Mouse (Mus musculus): ENCODE measurements around the gene Rpl26. TPM values are rescaled to one million over a fixed set of nuclear protein-coding genes. Genes with fewer than 3 reads are reported as not detected.

The Rpl26 gene
- polyA plus RNA-seq, 1 experiment from 2014 or later = 640 TPM

DNA sequence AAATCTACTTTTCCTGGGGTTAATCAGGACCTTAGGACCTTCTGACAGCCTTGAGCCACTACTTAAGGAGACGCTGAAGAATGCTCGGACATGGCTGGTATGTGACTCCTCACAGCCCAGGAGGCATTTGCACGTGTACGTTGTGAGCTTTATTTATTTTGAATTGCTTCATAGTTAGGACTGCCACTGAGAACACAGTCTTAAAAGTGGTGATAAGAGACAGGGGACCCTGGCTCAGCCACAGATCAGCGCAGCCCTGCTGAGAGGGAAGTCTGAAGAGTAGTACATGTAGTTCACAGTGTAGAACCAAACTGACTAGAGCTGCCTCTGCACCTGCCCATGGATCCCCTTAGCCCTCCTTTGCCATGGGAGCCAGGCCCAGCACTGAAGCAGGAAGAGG, 9.6 kb upstream of the Rpl26 start:
- Histone ChIP-seq H3K36me3 (no peaks in the 10 kb centered on the region), H3K4me2 (no peak overlapping the region), H3K27ac (replicated peaks) (no peak overlapping the region), H3K9ac (no peak overlapping the region), H3K4me1 (peaks cover 11% of the 10 kb centered on the region; the same call in 1 of the 2 replicates), H3K4me3 (no peak overlapping the region), H3K9me3 (no peaks in the 10 kb centered on the region), H3K27me3 (replicated peaks) (0 out of 2 replicates have a peak, but pooled peaks cover 11% of the 10 kb centered on the region)
- no peak for ATAC-seq (ENCODE audit: extremely low read depth, insufficient number of reproducible peaks, low FRiP score, low TSS enrichment)
- 63% methylated on average over 5 of the region's 5 CpGs for WGBS

DNA sequence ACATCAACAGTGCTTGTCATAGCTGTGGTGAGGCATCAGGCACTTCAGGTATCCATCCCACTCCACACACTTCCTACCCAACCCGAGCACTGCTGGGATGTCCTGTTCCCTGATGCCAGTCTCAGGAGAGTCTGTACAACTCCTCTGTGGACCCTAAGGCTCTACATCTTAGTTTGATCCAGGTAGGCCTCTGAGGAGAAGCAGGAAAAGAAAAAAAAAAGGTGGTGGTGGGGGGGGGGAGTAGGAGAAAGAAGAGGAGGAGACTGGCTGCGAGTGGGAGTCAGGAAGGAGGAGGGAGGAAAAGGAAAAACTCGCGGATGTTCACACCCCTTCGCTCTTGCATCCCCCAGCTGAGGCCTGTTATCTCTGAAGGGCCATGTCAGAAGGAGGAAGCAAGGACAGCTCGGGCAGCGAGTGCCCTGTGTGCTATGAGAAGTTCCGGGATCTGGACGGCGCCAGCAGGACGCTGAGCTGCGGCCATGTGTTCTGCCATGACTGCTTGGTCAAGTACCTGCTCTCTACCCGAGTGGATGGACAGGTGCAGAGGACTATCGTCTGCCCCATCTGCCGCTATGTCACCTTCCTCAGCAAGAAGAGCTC, 9.1 kb upstream of the Rpl26 start:
- Histone ChIP-seq H3K27me3 (replicated peaks) (0 out of 2 replicates have a peak, but pooled peaks cover 11% of the 10 kb centered on the region), H3K36me3 (no peaks in the 10 kb centered on the region), H3K4me3 (no peak overlapping the region), H3K9ac (peak overlapping the region; percentile 42), H3K9me3 (no peaks in the 10 kb centered on the region), H3K4me1 (peaks cover 11% of the 10 kb centered on the region; the same call in 1 of the 2 replicates), H3K4me2 (peak overlapping the region; percentile 6), H3K27ac (replicated peaks) (peak overlapping the region; percentile 41; the same call in 1 of the 2 replicates)
- ATAC-seq (ENCODE audit: extremely low read depth, insufficient number of reproducible peaks, low FRiP score, low TSS enrichment) = no peak
- WGBS = 39% methylated on average over 15 of the region's 15 CpGs

DNA sequence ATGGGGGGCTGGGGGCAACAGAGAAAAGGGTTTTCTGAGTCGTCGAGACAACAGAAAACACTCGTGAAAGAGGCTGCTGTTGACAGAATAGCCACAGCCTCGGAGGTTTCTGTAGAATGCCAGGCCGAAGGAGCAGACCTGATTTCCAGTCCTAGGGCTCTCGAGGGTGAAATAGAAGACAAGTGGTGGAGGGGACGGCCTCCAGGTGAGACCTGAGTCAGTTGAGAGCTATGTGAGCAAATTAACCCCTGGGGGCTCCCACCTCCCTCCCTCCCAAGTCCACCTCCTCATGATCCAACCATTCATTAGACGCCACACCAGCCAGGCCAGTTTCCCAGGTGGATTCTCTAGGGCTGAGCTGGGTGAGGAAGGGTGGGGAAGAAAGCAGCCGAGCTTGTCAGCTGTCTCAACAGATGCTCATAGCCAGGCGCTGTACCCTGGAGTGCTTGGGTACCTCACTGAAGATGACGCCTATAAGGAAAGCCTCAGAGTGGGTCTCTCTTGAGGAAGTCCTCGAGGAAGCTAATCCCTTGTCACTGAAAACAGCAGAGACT, 7.4 kb upstream of the Rpl26 start:
- WGBS = 59% methylated on average over 12 of the region's 12 CpGs
- H3K4me3 ChIP-seq = no peak overlapping the region
- no peak for ATAC-seq (ENCODE audit: extremely low read depth, insufficient number of reproducible peaks, low FRiP score, low TSS enrichment)

DNA sequence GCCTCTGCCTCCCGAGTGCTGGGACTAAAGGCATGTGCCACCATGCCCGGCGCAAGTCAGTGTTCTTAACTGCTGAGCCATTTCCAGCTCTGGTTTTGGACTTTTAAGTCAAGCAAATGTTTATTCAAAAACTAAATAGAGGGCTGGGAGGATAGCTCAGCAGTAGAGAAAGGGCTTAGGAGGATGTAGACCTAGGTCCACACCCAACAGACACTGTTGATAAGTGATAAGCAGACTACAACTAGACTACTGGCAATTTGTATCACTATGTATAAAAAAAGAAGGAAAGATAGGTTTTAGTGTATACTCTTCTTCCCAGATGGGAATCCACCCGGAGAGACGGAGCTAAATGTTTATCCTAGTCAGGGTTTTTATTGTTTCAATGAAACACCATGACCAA, 5.1 kb upstream of the Rpl26 start:
- no peak for ATAC-seq (ENCODE audit: extremely low read depth, insufficient number of reproducible peaks, low FRiP score, low TSS enrichment)
- no peak overlapping the region for H3K27ac ChIP-seq (replicated peaks)
- H3K9me3 ChIP-seq = no peaks in the 10 kb centered on the region
- no peak overlapping the region for H3K9ac ChIP-seq
- no peak overlapping the region for H3K4me3 ChIP-seq
- H3K27me3 ChIP-seq (replicated peaks) = peaks cover 18% of the 10 kb centered on the region
- no peak overlapping the region for H3K4me2 ChIP-seq
- peaks cover 10% of the 10 kb centered on the region for H3K4me1 ChIP-seq
- WGBS = 85% methylated on average over 5 of the region's 5 CpGs
- no peaks in the 10 kb centered on the region for H3K36me3 ChIP-seq

More for the DNA sequence above, 7.4 kb upstream of the Rpl26 start:
- H3K27ac ChIP-seq (replicated peaks) = no peak overlapping the region
- H3K9ac ChIP-seq = no peak overlapping the region
- no peaks in the 10 kb centered on the region for H3K9me3 ChIP-seq
- H3K27me3 ChIP-seq (replicated peaks) = 0 out of 2 replicates have a peak, but pooled peaks cover 8% of the 10 kb centered on the region
- no peaks in the 10 kb centered on the region for H3K36me3 ChIP-seq
- H3K4me1 ChIP-seq = peaks cover 11% of the 10 kb centered on the region; the same call in 1 of the 2 replicates
- H3K4me2 ChIP-seq = no peak overlapping the region

DNA sequence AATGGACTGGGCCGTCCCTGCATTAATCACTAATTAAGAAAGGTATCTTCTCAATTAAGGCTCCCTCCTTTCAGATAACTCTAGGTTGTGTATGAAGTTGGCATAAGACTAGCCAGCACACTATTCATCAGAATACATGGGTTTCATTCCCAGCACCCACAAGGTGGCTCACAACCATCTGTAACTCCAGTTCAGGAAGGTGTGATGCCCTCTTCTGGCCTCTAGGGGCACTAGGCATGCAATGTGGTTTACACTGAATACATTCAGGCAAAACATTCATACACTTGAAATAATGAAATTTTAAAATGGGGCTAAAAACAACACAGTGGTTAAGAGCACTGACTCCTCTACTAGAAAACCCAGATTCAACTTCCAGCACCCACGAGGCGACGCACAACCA, 4.3 kb upstream of the Rpl26 start:
- Histone ChIP-seq H3K27ac (replicated peaks) (no peak overlapping the region), H3K9ac (no peak overlapping the region), H3K4me1 (peaks cover 10% of the 10 kb centered on the region), H3K36me3 (no peaks in the 10 kb centered on the region), H3K4me3 (no peak overlapping the region), H3K9me3 (no peaks in the 10 kb centered on the region), H3K4me2 (no peak overlapping the region), H3K27me3 (replicated peaks) (peaks cover 18% of the 10 kb centered on the region)
- no peak for ATAC-seq (ENCODE audit: extremely low read depth, insufficient number of reproducible peaks, low FRiP score, low TSS enrichment)
- 44% methylated on average over 4 of the region's 4 CpGs for WGBS

DNA sequence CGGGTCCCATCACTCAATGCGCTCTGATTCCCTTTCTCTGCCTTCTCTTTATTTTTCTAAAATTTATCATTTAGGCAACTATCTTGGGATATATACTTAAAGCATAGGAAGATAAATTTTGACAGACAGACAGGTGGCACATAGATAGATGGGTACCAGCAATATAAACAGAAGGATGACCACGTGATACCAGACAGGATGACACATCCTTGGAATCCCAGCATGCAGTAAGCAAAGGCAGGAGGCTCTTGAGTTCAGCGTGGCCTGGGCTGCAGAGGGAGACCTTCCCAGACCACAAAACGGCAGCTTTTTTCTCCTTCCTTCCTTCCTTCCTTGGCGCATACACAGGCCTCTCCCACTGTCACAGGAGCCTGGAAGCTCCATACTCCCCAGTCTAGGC, 3.5 kb upstream of the Rpl26 start:
- no peak for ATAC-seq (ENCODE audit: extremely low read depth, insufficient number of reproducible peaks, low FRiP score, low TSS enrichment)
- peaks cover 11% of the 10 kb centered on the region for H3K4me1 ChIP-seq
- peaks cover 17% of the 10 kb centered on the region for H3K27me3 ChIP-seq (replicated peaks)
- H3K27ac ChIP-seq (replicated peaks) = no peak overlapping the region
- no peak overlapping the region for H3K4me2 ChIP-seq
- no peak overlapping the region for H3K4me3 ChIP-seq
- WGBS = 70% methylated on average over 6 of the region's 6 CpGs
- H3K9ac ChIP-seq = no peak overlapping the region
- H3K36me3 ChIP-seq = peaks cover 4% of the 10 kb centered on the region
- no peaks in the 10 kb centered on the region for H3K9me3 ChIP-seq

DNA sequence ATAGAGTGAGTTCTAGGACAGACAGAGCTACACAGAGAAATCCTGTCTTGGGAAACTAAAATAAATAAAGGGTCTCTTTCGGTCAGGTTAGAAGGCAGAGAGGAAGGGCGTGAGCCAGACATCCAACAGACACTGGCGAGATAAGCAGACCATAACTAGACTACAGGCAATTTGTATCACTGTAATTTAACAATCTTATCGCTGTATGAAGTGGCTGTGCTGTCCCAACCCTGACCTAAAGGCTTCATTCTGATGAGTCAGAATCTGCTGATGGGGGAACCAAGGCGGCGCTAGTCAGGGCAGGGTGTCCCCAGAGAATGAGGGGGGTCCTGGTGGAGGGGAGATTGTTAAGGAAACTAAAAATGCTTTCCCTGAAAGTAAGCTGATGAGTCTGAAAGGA, 2.6 kb upstream of the Rpl26 start:
- Histone ChIP-seq H3K4me2 (no peak overlapping the region), H3K4me1 (peaks cover 13% of the 10 kb centered on the region), H3K4me3 (no peak overlapping the region), H3K27ac (replicated peaks) (no peak overlapping the region), H3K9ac (no peak overlapping the region), H3K27me3 (replicated peaks) (peaks cover 10% of the 10 kb centered on the region), H3K9me3 (no peaks in the 10 kb centered on the region), H3K36me3 (peaks cover 14% of the 10 kb centered on the region)
- no peak for ATAC-seq (ENCODE audit: extremely low read depth, insufficient number of reproducible peaks, low FRiP score, low TSS enrichment)
- 67% methylated on average over 6 of the region's 6 CpGs for WGBS

DNA sequence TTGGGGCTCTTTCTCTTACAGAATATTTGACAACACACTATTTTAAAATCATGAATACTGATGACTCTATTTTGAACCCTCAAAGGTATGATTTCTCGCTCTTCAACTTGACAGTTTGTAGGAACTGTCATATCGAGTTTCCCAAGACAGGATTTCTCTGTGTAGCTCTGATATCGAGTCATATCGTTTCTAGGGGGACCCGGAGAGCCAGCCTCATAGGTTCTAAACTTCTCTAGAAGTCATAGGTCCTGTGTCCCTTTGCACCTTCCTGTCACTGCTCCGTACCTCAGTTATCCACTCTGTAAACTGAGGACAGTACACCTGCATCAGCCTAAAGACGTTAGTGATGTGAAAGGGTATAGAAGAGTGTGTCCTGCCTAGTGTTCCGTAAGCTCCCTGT, 1.6 kb upstream of the Rpl26 start:
- no peak overlapping the region for H3K9ac ChIP-seq
- no peaks in the 10 kb centered on the region for H3K9me3 ChIP-seq
- no peak for ATAC-seq (ENCODE audit: extremely low read depth, insufficient number of reproducible peaks, low FRiP score, low TSS enrichment)
- WGBS = 82% methylated on average over 8 of the region's 8 CpGs
- no peak overlapping the region for H3K4me3 ChIP-seq
- H3K4me2 ChIP-seq = no peak overlapping the region
- peaks cover 24% of the 10 kb centered on the region for H3K36me3 ChIP-seq
- no peak overlapping the region for H3K27ac ChIP-seq (replicated peaks)
- H3K4me1 ChIP-seq = peaks cover 13% of the 10 kb centered on the region
- peaks cover 10% of the 10 kb centered on the region for H3K27me3 ChIP-seq (replicated peaks)

DNA sequence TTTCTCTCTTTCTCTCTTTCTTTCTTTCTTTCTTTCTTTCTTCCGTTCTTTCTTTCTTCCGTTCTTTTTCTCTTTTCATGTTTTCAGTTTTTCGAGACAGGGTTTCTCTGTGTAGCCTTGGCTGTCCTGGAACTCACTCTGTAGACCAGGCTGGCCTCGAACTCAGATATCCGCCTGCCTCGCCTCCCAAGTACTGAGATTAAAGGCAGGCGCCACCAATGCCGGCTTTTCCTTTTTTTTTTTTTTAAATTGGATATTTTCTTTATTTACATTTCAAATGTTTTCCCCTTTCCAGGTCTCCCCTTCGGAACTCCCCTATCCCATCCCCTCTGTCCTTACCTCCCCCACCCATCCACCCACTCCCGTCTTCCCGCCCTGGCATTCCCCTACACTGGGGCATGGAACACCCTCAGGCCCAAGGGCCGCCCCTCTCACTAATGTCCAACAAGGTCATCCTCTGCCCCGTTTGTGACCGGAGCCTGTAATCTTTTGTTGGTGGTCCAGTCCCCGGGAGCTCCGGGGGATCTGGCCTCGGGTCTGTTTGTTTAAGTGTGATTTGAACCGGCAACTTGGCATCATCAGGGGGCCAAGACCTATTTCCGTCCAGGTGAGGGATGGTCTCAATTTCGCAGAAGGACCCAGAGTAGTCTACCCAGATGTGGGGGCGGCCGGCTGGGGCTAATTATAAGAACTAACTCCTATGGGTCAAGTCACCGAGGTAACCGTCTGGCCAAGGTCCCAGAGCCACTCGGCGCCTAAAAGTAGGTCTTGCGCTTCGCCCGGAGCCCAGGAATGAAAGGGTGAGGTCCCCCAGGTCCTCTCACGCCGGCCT, 648 bp upstream of the Rpl26 start:
- ATAC-seq (ENCODE audit: extremely low read depth, insufficient number of reproducible peaks, low FRiP score, low TSS enrichment) = no peak
- Histone ChIP-seq H3K4me1 (peaks cover 13% of the 10 kb centered on the region), H3K36me3 (peaks cover 33% of the 10 kb centered on the region), H3K27ac (replicated peaks) (no peak overlapping the region), H3K4me3 (peak overlapping the region; percentile 78), H3K27me3 (replicated peaks) (peaks cover 10% of the 10 kb centered on the region), H3K9me3 (no peaks in the 10 kb centered on the region), H3K9ac (peak overlapping the region; percentile 78), H3K4me2 (peak overlapping the region; percentile 82)
- WGBS = 24% methylated on average over 31 of the region's 31 CpGs

DNA sequence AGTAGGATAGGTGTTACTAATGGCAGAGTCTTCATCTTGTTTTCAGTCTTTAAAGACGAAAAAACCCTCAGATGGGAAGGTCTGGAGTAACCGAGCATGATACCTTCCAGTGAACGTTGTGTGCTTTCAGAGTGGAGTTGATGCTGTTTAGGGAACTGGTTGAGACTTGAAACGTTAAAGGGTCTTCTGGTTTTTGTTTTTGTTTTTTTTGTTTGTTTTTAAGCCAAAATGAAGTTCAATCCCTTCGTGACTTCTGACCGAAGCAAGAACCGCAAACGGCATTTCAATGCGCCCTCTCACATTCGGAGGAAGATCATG, 623 bp downstream of the Rpl26 start:
- WGBS = under 1% methylated on average over 10 of the region's 10 CpGs
- Histone ChIP-seq H3K9me3 (no peaks in the 10 kb centered on the region), H3K9ac (peak overlapping the region; percentile 93), H3K27me3 (replicated peaks) (peaks cover 10% of the 10 kb centered on the region), H3K4me2 (peak overlapping the region; percentile 82), H3K36me3 (peaks cover 46% of the 10 kb centered on the region), H3K4me1 (peaks cover 13% of the 10 kb centered on the region), H3K27ac (replicated peaks) (peak overlapping the region; percentile 90), H3K4me3 (peak overlapping the region; percentile 78)
- no peak for ATAC-seq (ENCODE audit: extremely low read depth, insufficient number of reproducible peaks, low FRiP score, low TSS enrichment)

DNA sequence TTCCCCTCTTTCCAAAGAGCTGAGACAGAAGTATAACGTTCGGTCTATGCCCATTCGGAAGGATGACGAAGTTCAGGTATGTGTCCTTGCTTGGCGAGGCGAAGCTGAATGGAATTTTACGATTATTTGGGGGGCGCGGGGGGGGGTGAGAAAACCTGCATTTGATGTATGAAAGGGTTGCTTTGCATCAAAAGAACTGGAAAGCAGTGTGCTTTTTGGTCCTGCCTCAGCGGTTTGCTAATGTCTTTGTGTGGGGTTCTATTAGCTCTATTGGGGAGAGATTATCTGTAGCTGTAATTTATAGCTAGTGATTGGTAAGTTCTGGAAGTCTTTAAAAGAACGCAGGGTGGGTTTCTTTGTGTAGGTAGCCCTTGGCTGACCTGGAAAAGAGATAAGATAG, 984 bp downstream of the Rpl26 start:
- Histone ChIP-seq H3K4me3 (peak overlapping the region; percentile 78), H3K27ac (replicated peaks) (no peak overlapping the region), H3K27me3 (replicated peaks) (peaks cover 10% of the 10 kb centered on the region), H3K4me2 (peak overlapping the region; percentile 82), H3K9ac (peak overlapping the region; percentile 93), H3K4me1 (peaks cover 13% of the 10 kb centered on the region), H3K36me3 (peaks cover 50% of the 10 kb centered on the region), H3K9me3 (no peaks in the 10 kb centered on the region)
- WGBS = 2% methylated on average over 11 of the region's 11 CpGs
- no peak for ATAC-seq (ENCODE audit: extremely low read depth, insufficient number of reproducible peaks, low FRiP score, low TSS enrichment)

Data from heart, embryonic 13.5 days (tissue).